Mouse (Mus musculus) ES-E14 (cell line): ENCODE data around the gene Zfp738.

Experiments used
- CHD2 ChIP-seq: IDR thresholded peaks from 2 replicates; pipeline ENCODE4 v1.6.1; 2014; ENCODE audit warnings: mild to moderate bottlenecking, low read depth, low read length, inconsistent platforms
- HCFC1 ChIP-seq: IDR thresholded peaks from 2 replicates; pipeline ENCODE4 v1.6.1; 2012; ENCODE audit warnings: low read length, inconsistent platforms, borderline replicate concordance; ENCODE audit not compliant: insufficient read depth
- MAFK ChIP-seq: IDR thresholded peaks from 2 replicates; pipeline ENCODE4 v1.6.1; 2014; ENCODE audit warnings: mild to moderate bottlenecking, low read depth, low read length, inconsistent platforms; ENCODE audit not compliant: insufficient read depth
- ZC3H11A ChIP-seq: IDR thresholded peaks from 2 replicates; pipeline ENCODE4 v1.6.1; 2012; ENCODE audit warnings: low read depth, mild to moderate bottlenecking, inconsistent platforms, low read length, borderline replicate concordance

DNA sequence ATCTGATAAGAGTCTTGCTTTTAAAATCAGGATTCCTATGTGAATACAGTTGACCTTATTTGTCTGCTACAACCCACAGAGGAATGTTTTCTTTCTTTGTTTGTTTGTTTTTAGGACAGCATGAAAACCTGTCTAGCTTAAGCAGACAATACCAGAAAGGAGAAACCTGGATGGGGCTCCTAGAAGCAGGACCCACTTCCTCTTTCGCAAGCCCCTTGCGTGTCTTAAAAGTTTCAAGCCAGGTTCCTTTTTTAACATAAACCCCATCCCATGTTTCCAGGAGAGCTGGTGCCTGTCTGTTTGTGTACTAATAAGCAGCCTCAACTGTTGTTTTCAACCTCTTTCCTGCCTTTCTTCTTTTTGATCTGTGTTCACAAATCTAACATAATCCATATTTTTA lies 12.0 kb downstream of the Zfp738 start:
- TF ChIP-seq ZC3H11A (no peak), CHD2 (no peak), MAFK (no peak), HCFC1 (no peak)
